Mouse (Mus musculus) left cerebral cortex, adult 11 months (tissue): ENCODE measurements around the gene Bmper.

ENCODE experiments used
- DNase-seq: peaks from one replicate; pipeline ENCODE4 v3.0.0; 2022; ENCODE audit warnings: low spot score

The Bmper gene

GRCm38 (mm10) chr9:23374789-23375460 is 152.0 kb downstream of the Bmper start:
- no peak for DNase-seq

- no peak for DNase-seq
Measured at GRCm38 (mm10) chr9:23377831-23378730, 155.2 kb downstream of the Bmper start.

- peak; percentile 37 for DNase-seq
Measured at GRCm38 (mm10) chr9:23378731-23379170, 155.9 kb downstream of the Bmper start.

- no peak for DNase-seq
Measured at GRCm38 (mm10) chr9:23380171-23380835, 157.4 kb downstream of the Bmper start.

- DNase-seq = no peak
Measured at GRCm38 (mm10) chr9:23383291-23383690, 160.4 kb downstream of the Bmper start.

- no peak for DNase-seq
Measured at GRCm38 (mm10) chr9:23383837-23384236, 161.0 kb downstream of the Bmper start.

- no peak for DNase-seq
Measured at GRCm38 (mm10) chr9:23384880-23385279, 162.0 kb downstream of the Bmper start.

- no peak for DNase-seq
Measured at GRCm38 (mm10) chr9:23386201-23386600, 163.3 kb downstream of the Bmper start.

- no peak for DNase-seq
Measured at GRCm38 (mm10) chr9:23390118-23390517, 167.2 kb downstream of the Bmper start.

GRCm38 (mm10) chr9:23394652-23395317 is 171.9 kb downstream of the Bmper start:
- DNase-seq = no peak

GRCm38 (mm10) chr9:23396186-23396585 is 173.3 kb downstream of the Bmper start:
- no peak for DNase-seq

GRCm38 (mm10) chr9:23397876-23398275 is 175.0 kb downstream of the Bmper start:
- no peak for DNase-seq

GRCm38 (mm10) chr9:23399638-23400284 is 176.9 kb downstream of the Bmper start:
- no peak for DNase-seq

GRCm38 (mm10) chr9:23407416-23407815 is 184.5 kb downstream of the Bmper start:
- no peak for DNase-seq

- DNase-seq = no peak
Measured at GRCm38 (mm10) chr9:23407935-23408781, 185.3 kb downstream of the Bmper start.

GRCm38 (mm10) chr9:23410567-23410966 is 187.7 kb downstream of the Bmper start:
- DNase-seq = no peak

GRCm38 (mm10) chr9:23412956-23413355 is 190.1 kb downstream of the Bmper start:
- DNase-seq = no peak

GRCm38 (mm10) chr9:23419107-23419506 is 196.2 kb downstream of the Bmper start:
- DNase-seq = no peak

- DNase-seq = no peak
Measured at GRCm38 (mm10) chr9:23423748-23424147, 200.9 kb downstream of the Bmper start.

GRCm38 (mm10) chr9:23432631-23433030 is 209.8 kb downstream of the Bmper start:
- no peak for DNase-seq

- DNase-seq = no peak
Measured at GRCm38 (mm10) chr9:23433238-23433637, 210.4 kb downstream of the Bmper start.
